Mouse (Mus musculus) midbrain, embryonic 12.5 days (tissue): ENCODE results near the gene D10Jhu81e. TPM values are rescaled to one million over a fixed set of nuclear protein-coding genes. Genes with fewer than 3 reads are reported as not detected.

ENCODE experiments used
- ATAC-seq: fragments of 200-750 bp; cut with Nextera tagmentation; 2 replicates; pipeline ENCODE4 v1.8.0; 2017; ENCODE audit warnings: low read depth, moderate TSS enrichment, moderate library complexity; ENCODE audit not compliant: low FRiP score
- H3K27ac ChIP-seq: fragments of 300-500 bp; sonication (generic); replicated peaks from 2 replicates; pipeline ENCODE4 v1.5.1; 2016; ENCODE audit warnings: mild to moderate bottlenecking
- H3K27me3 ChIP-seq: fragments of 300-500 bp; sonication (generic); 2 replicates; pipeline ENCODE4 v1.6.1; 2016; ENCODE audit warnings: mild to moderate bottlenecking
- H3K36me3 ChIP-seq: fragments of 300-500 bp; sonication (generic); 2 replicates; pipeline ENCODE4 v1.6.1; 2016
- H3K4me1 ChIP-seq: fragments of 300-500 bp; sonication (generic); 2 replicates; pipeline ENCODE4 v1.6.1; 2016
- H3K4me2 ChIP-seq: fragments of 300-500 bp; sonication (generic); replicated peaks from 2 replicates; pipeline ENCODE4 v1.6.1; 2016; ENCODE audit warnings: mild to moderate bottlenecking, moderate library complexity
- H3K4me3 ChIP-seq: fragments of 300-500 bp; sonication (generic); 2 replicates; pipeline ENCODE4 v1.5.1; 2016; ENCODE audit warnings: mild to moderate bottlenecking
- H3K9ac ChIP-seq: fragments of 300-500 bp; sonication (generic); replicated peaks from 2 replicates; pipeline ENCODE4 v1.6.1; 2016; ENCODE audit warnings: mild to moderate bottlenecking, moderate library complexity
- H3K9me3 ChIP-seq: fragments of 300-500 bp; sonication (generic); 2 replicates; pipeline ENCODE4 v1.6.1; 2016; ENCODE audit warnings: mild to moderate bottlenecking
- WGBS: fragments of 180-500 bp; shearing (Covaris S2); methylation state at CpG from one replicate; pipeline ENCODE4 v1.1.7; 2016; 5-methylcytosine and 5-hydroxymethylcytosine counted together
- polyA plus RNA-seq: library from polyadenylated mRNA; unstranded; fragments of >200 nt; fragmentation: Nextera tagmentation; extraction: Ambion mirVana; gene quantifications from 2 replicates; pipeline ENCODE4 v1.2.1, GENCODE M21; 2016

D10Jhu81e gene
- polyA plus RNA-seq, 1 experiment from 2014 or later: 24.1 TPM

DNA sequence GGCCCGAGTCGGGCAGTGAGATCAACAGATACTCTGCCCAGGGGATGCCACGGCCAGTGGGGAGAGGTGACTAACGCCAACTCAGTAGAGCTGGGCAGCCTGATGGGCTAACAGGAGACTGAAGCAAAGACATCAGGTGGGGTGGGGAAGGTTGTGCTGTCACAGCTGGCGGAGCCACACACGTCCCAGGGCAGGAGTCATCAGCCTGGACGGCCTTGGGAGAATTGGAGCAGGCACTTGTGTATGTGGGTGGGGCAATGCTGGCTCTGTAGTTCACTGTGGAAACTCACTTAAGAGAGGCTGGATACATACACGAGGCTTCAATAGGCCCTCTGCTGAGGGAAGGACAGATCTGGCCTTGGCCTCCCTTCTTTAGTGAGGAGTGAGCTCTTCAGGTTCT, 8.5 kb downstream of the D10Jhu81e start:
- Histone ChIP-seq H3K4me3 (no peak overlapping the region), H3K9me3 (no peaks in the 10 kb centered on the region), H3K4me2 (no peak overlapping the region), H3K36me3 (peaks cover 49% of the 10 kb centered on the region), H3K4me1 (peaks cover 8% of the 10 kb centered on the region), H3K27me3 (no peaks in the 10 kb centered on the region), H3K9ac (no peak overlapping the region), H3K27ac (no peak overlapping the region)
- 85% methylated on average over 8 of the region's 8 CpGs for WGBS
- ATAC-seq: no peak

DNA sequence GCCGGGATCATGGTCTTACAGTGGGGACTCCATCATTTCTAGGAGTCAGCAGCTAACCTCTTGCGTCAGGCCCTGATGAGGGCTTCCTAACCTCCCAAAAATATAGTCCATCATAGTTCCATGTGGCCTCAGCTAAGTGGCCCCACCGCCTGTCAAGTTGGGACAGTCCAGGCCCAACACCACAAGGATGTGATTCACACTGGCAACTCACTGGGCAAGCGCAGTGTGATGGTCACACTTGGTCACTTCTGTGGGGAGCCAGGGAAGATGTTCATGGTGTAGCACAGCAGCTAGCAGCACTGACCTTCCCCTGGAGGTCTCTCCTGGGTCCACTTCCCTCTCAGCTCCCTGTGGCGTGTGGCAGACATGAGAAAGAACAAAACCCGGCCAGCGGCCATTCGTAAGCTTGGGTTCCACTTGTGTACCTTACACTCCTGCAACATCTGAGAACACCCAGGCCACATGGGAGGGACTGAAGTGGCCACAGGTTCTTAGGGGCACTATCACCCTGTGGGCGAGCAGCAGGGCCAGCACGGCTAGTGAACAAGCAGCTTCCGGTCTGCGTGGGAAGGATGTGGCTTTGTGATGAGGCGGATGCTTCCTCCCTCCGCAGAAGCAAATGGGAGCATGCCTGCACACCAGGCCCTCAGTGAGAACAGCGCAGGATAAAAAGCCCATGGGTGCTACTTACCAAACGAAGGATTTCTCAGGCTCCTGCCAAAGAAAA, 9.1 kb downstream of the D10Jhu81e start:
- Histone ChIP-seq H3K9me3 (no peaks in the 10 kb centered on the region), H3K4me3 (no peak overlapping the region), H3K27me3 (no peaks in the 10 kb centered on the region), H3K27ac (no peak overlapping the region), H3K4me1 (peaks cover 8% of the 10 kb centered on the region), H3K4me2 (no peak overlapping the region), H3K9ac (no peak overlapping the region), H3K36me3 (peaks cover 43% of the 10 kb centered on the region)
- 90% methylated on average over 16 of the region's 16 CpGs for WGBS
- peak; percentile 7; the same call in 1 of the 2 replicates for ATAC-seq

DNA sequence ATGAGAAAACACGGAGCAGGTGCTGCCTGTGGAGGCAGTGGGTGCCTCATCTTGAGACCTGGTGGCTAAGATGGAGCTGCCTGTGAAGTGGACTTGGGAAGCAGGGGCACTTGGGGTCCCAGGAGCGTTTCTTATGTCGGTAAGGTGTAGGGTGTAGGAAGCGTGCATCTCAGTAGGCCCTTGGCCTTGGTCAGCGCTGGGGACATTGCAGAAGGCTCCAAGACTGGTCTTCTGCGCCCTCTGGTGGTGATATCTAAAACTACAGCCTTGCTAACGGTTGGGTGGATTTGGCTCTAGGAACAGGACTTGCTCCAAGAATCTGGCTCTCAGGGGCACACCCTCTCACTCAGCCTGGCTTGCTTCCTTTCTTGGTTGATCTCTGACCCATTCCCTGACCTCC, 9.7 kb downstream of the D10Jhu81e start:
- Histone ChIP-seq H3K4me1 (peaks cover 8% of the 10 kb centered on the region), H3K36me3 (peaks cover 37% of the 10 kb centered on the region), H3K27ac (no peak overlapping the region), H3K9me3 (no peaks in the 10 kb centered on the region), H3K27me3 (no peaks in the 10 kb centered on the region), H3K9ac (no peak overlapping the region), H3K4me2 (peak overlapping the region; percentile 39), H3K4me3 (no peak overlapping the region)
- 4% methylated on average over 7 of the region's 7 CpGs for WGBS
- ATAC-seq: peak; percentile 62

DNA sequence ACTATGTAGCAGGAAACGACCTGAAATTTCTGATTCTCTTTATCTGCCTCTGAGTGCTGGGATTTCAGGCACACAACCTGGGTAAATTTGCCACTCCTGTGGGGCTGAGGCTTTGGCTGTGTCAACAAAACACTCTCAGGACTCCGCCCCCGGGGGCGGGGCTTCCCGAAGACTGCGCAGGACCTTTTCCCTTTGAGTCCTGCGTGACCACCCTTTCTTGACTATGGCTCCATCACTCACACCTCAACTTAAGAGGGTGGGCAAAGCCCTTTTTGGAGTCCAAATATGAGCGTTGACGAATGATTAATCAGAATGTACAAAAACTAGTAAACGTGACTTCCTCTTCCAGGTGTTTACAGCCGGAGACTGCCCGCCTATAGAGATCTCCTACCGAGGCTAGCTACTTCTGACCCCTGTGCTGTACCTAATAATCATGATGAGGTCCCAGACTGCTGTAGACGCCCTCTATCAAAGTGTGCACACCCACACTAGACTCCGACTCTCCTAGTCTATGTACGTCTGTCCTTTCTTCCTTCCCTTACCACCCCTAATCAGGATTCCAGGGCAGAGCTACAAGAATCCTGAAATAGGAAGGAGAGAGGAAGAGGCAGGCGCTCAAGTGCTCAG, 10.2 kb downstream of the D10Jhu81e start:
- no peaks in the 10 kb centered on the region for H3K9me3 ChIP-seq
- H3K4me3 ChIP-seq: no peak overlapping the region
- H3K4me2 ChIP-seq: peak overlapping the region; percentile 39
- no peak overlapping the region for H3K9ac ChIP-seq
- peaks cover 31% of the 10 kb centered on the region for H3K36me3 ChIP-seq
- peaks cover 8% of the 10 kb centered on the region for H3K4me1 ChIP-seq
- H3K27me3 ChIP-seq: no peaks in the 10 kb centered on the region
- 19% methylated on average over 17 of the region's 17 CpGs for WGBS
- ATAC-seq: peak; percentile 39; the same call in 1 of the 2 replicates
- no peak overlapping the region for H3K27ac ChIP-seq

DNA sequence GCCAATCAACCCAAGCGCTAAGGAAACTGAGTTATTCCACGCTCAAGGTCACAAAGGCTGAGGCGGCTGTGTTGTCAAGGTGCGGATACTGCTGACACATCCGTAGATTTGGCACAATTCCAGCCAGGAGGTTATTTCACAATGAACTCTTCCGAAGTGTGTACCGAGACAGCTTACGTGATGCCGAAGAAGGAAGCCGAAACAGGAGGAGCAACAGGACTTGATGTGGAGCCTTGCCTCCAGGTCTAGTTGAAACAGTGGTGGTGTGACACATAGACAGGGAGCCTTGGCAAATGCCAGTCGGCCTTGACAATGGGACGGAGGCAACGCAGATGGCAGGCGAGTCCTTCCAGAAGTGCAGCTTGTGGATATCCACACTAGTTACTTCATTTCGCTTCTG, 11.5 kb downstream of the D10Jhu81e start:
- H3K36me3 ChIP-seq: peaks cover 22% of the 10 kb centered on the region
- no peak overlapping the region for H3K4me2 ChIP-seq
- H3K27ac ChIP-seq: no peak overlapping the region
- H3K4me1 ChIP-seq: peaks cover 8% of the 10 kb centered on the region
- H3K9me3 ChIP-seq: no peaks in the 10 kb centered on the region
- no peak overlapping the region for H3K4me3 ChIP-seq
- no peak overlapping the region for H3K9ac ChIP-seq
- no peaks in the 10 kb centered on the region for H3K27me3 ChIP-seq
- 91% methylated on average over 15 of the region's 15 CpGs for WGBS
- no peak for ATAC-seq

DNA sequence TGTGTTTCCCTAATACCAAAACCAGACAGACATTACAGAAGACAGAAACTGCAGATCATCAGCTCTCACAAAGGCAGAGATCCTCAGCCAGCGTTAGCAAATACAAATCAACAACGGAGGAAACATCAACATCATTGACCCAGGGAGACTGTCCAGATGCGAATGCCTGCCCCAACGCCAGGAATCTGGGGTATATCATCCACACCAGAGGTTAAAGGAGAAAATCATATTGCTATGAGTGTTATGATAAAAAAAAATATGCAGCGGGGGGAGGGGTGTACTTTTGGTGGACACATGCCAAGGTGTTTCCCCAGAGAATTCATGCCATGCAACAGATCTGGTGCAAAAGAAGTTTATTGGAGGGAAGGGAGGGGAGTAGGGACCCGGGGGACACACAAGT, 12.7 kb downstream of the D10Jhu81e start:
- 81% methylated on average over 6 of the region's 6 CpGs for WGBS
- Histone ChIP-seq H3K27me3 (no peaks in the 10 kb centered on the region), H3K9ac (no peak overlapping the region), H3K4me2 (no peak overlapping the region), H3K27ac (no peak overlapping the region), H3K4me1 (peaks cover 8% of the 10 kb centered on the region), H3K36me3 (peaks cover 11% of the 10 kb centered on the region; the same call in 1 of the 2 replicates), H3K9me3 (no peaks in the 10 kb centered on the region), H3K4me3 (no peak overlapping the region)
- no peak for ATAC-seq

DNA sequence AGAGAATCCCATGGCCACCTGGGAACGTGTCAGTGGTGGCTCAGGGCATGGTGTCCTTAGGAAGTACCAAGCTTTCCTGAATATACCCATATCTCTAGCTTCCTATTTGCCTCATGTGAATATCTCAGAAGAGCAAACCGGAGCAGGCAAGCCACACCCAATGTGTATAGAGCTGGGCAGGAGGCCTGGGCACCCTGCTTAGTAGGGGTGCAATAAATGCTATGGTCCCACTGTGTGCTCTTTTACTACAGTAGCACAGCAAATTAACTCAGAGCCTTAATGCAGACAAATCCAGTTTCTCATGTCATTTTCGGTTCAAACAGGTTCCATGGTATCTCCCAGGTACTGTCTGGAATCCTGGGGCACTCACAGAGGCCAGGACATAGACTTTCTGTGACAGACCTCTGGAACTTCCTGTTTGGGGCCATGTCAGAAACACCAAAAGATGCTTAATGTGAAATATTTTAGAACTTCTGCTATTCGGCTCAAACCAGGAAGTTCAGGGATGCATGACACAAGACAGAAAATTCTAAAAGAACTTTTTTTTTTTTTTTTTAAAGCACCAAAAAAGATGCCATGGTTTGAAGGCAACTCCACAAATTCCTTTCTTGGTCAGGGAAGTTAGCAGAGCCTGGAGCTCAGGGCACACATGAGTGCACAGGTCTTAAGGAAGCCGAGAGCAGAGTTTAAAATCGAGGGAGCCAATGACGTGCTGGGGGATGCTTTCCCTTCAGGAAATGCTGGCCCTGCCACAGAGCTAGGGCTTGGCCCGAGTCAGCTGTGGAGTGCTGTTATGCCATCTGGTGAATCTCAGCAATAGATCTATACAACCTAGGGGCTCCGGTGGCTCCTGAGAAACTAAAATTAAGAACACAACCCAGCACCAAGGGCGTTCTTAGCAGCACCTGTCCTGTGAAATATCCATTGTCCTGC, 20.5 kb downstream of the D10Jhu81e start:
- 58% methylated on average over 10 of the region's 10 CpGs for WGBS
- H3K27me3 ChIP-seq: no peaks in the 10 kb centered on the region
- no peak overlapping the region for H3K4me3 ChIP-seq
- no peak overlapping the region for H3K27ac ChIP-seq
- H3K4me1 ChIP-seq: no peaks in the 10 kb centered on the region
- no peak overlapping the region for H3K9ac ChIP-seq
- H3K4me2 ChIP-seq: no peak overlapping the region
- H3K9me3 ChIP-seq: no peaks in the 10 kb centered on the region
- ATAC-seq: no peak
- H3K36me3 ChIP-seq: no peaks in the 10 kb centered on the region

DNA sequence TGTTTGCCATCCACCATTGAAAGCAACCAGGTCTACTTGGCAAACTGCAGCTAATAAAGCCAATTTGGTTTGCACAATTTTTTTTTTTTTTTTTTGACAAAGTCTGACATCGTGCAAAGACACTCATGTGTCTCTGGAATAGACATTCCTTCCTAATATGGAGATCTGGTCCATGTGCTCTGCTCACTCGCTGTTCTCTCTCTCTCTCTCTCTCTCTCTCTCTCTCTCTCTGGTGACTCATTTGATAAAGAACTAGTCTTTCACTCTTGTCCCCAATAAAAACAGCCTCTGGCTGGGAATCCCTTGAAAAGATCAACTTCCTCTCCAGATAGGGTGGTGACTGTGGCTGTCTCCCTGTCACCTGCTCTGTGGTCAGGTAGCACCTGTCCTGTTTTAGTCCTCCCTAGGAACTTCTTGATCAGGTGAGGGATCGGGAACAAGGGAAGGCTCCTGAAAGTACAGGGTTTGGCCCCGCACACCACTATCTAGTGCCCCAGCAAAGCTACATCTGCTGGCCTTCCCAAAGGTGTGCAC, 21.6 kb downstream of the D10Jhu81e start:
- no peak overlapping the region for H3K27ac ChIP-seq
- no peak for ATAC-seq
- no peaks in the 10 kb centered on the region for H3K9me3 ChIP-seq
- no peaks in the 10 kb centered on the region for H3K4me1 ChIP-seq
- H3K9ac ChIP-seq: no peak overlapping the region
- H3K4me3 ChIP-seq: no peak overlapping the region
- no peaks in the 10 kb centered on the region for H3K27me3 ChIP-seq
- WGBS: 91% methylated on average over 4 of the region's 4 CpGs
- no peak overlapping the region for H3K4me2 ChIP-seq
- H3K36me3 ChIP-seq: no peaks in the 10 kb centered on the region

DNA sequence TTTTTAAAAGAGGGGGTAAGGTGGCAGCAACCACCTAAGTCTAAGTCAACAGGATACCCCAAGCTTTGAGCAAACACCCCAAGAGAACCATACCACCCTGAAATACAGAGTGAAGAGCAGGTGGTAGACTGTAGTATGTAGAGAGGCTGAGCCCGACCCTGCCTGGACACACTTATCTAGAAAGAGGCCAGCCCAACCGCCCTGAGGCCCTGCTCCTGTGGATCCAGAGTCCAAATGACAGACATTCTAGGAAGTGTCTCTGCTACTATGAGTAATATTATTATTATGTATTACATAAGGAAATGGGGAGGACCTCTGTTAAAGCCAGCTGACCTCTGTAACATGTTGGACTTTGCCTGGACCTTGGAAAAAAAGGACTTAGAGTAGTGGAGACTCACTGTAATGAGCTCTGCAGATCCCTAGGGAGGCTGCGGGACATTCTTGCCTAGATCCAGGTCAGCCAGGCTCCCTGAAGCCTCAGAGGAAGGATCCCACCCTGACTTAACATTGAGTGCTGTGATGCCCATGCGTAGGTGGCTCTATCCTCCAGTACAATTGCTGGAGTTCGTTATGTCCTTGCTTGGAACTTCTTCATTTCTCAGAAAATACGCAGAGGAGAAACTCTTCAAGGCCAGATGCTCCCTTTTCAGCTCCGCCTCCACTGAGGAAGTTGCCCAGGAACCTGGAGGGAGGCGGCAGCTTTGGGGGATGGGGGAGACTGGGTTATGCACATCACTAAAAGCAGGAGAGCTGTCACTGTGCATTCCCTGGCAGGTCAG, 25.7 kb downstream of the D10Jhu81e start:
- H3K9me3 ChIP-seq: no peaks in the 10 kb centered on the region
- no peak overlapping the region for H3K4me3 ChIP-seq
- no peak overlapping the region for H3K4me2 ChIP-seq
- H3K27me3 ChIP-seq: no peaks in the 10 kb centered on the region
- WGBS: 61% methylated on average over 8 of the region's 8 CpGs
- H3K36me3 ChIP-seq: no peaks in the 10 kb centered on the region
- no peaks in the 10 kb centered on the region for H3K4me1 ChIP-seq
- H3K27ac ChIP-seq: no peak overlapping the region
- H3K9ac ChIP-seq: no peak overlapping the region
- no peak for ATAC-seq

DNA sequence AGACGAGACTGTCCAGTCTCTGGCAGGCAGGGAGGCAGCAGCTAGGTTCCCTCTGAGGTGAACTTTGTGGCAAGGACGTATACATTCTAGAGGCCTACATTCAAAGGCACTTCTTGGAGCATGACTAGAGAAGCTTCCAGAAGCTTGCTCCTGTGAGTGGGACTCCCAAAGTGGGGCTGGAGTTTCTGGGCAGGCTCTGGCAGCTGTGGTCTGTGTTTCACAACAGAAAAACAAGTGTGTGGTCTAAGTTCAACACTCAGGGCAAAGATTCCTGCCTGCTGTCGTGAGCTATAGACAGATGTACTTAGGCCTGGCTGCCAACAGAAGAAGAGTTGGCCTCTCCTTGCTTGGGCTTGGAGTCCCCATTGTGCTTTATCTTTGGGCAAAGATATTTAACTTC, 28.7 kb downstream of the D10Jhu81e start:
- no peaks in the 10 kb centered on the region for H3K36me3 ChIP-seq
- no peak overlapping the region for H3K27ac ChIP-seq
- 81% methylated on average over 3 of the region's 3 CpGs for WGBS
- no peak for ATAC-seq
- no peaks in the 10 kb centered on the region for H3K9me3 ChIP-seq
- H3K4me1 ChIP-seq: no peaks in the 10 kb centered on the region
- no peak overlapping the region for H3K4me3 ChIP-seq
- H3K9ac ChIP-seq: no peak overlapping the region
- H3K4me2 ChIP-seq: no peak overlapping the region
- H3K27me3 ChIP-seq: no peaks in the 10 kb centered on the region

DNA sequence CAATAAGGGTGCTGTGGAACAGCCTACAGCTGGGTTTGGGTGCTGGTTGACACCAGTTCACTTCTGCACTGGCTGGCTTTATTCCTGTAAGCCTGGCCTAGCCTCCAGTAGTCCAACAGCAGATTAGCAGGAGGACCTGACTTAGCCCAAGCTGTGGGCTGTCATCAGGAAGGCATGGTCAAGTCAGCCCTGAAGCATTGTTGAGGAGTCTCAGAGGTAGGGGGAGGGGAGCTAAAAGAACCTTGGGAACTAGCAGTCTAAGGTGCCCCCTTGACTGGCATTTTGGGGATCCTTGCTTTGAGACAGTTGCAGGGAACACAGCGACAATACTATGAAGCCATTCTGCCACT, 29.4 kb downstream of the D10Jhu81e start:
- WGBS: 93% methylated on average over 1 of the region's 1 CpGs
- Histone ChIP-seq H3K9ac (no peak overlapping the region), H3K9me3 (no peaks in the 10 kb centered on the region), H3K27ac (no peak overlapping the region), H3K4me2 (no peak overlapping the region), H3K36me3 (no peaks in the 10 kb centered on the region), H3K4me1 (peaks cover 4% of the 10 kb centered on the region), H3K27me3 (no peaks in the 10 kb centered on the region), H3K4me3 (no peak overlapping the region)
- ATAC-seq: no peak
